Mouse (Mus musculus): ENCODE data around the gene Osm. TPM values are rescaled to one million over a fixed set of nuclear protein-coding genes. Genes with fewer than 3 reads are reported as not detected.

The Osm gene
- polyA plus RNA-seq, 1 experiment from 2014 or later = 0.11 TPM

GRCm38 (mm10) chr11:4251376-4251775 is 15.2 kb downstream of the Osm start:
- H3K4me2 ChIP-seq = no peak overlapping the region
- no peaks in the 10 kb centered on the region for H3K4me1 ChIP-seq (ENCODE audit: control insufficient read depth, insufficient read depth, low read length)
- no peak for ATAC-seq (replicated peaks; ENCODE audit: insufficient number of reproducible peaks, low FRiP score, low TSS enrichment)
- no peak overlapping the region for H3K27ac ChIP-seq (ENCODE audit: low read depth, low read length)
- 78% methylated on average over 3 of the region's 3 CpGs for WGBS (ENCODE audit: insufficient replicate concordance)
- no peak overlapping the region for H3K4me3 ChIP-seq (ENCODE audit: low read depth, low read length)
- no peaks in the 10 kb centered on the region for H3K9me3 ChIP-seq (replicated peaks; ENCODE audit: control insufficient read depth, low read length)
- no peaks in the 10 kb centered on the region for H3K27me3 ChIP-seq (ENCODE audit: control insufficient read depth, insufficient read depth, low read length)
- no peaks in the 10 kb centered on the region for H3K36me3 ChIP-seq (ENCODE audit: control insufficient read depth, insufficient read depth, low read length)
- no peak overlapping the region for H3K9ac ChIP-seq (ENCODE audit: low read depth, low read length)

DNA sequence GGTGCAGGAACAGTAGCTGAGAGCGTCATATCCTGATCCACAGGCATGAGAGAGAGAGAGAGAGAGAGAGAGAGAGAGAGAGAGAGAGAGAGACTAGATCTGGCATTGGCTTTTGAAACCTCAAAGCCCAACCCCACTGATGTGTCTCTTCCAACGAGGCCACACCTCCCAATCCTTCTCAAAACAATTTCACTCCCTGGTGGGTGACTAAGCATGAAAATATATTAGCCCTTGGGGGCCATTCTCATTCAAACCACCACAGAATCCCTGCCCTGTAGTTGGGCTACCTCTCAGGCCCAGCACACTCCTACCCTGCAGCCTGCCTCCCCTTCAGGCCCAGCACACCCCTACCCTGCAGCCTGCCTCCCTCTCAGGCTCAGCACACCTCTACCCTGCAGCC is 16.7 kb downstream of the Osm start:
- Histone ChIP-seq H3K36me3 (ENCODE audit: control insufficient read depth, insufficient read depth, low read length) (no peaks in the 10 kb centered on the region), H3K4me3 (ENCODE audit: low read depth, low read length) (no peak overlapping the region), H3K27me3 (ENCODE audit: control insufficient read depth, insufficient read depth, low read length) (no peaks in the 10 kb centered on the region), H3K9me3 (replicated peaks; ENCODE audit: control insufficient read depth, low read length) (no peaks in the 10 kb centered on the region), H3K27ac (ENCODE audit: low read depth, low read length) (no peak overlapping the region), H3K4me1 (ENCODE audit: control insufficient read depth, insufficient read depth, low read length) (no peaks in the 10 kb centered on the region), H3K9ac (ENCODE audit: low read depth, low read length) (no peak overlapping the region), H3K4me2 (no peak overlapping the region)
- no peak for ATAC-seq (replicated peaks; ENCODE audit: insufficient number of reproducible peaks, low FRiP score, low TSS enrichment)
- 86% methylated on average over 2 of the region's 2 CpGs for WGBS (ENCODE audit: insufficient replicate concordance)

DNA sequence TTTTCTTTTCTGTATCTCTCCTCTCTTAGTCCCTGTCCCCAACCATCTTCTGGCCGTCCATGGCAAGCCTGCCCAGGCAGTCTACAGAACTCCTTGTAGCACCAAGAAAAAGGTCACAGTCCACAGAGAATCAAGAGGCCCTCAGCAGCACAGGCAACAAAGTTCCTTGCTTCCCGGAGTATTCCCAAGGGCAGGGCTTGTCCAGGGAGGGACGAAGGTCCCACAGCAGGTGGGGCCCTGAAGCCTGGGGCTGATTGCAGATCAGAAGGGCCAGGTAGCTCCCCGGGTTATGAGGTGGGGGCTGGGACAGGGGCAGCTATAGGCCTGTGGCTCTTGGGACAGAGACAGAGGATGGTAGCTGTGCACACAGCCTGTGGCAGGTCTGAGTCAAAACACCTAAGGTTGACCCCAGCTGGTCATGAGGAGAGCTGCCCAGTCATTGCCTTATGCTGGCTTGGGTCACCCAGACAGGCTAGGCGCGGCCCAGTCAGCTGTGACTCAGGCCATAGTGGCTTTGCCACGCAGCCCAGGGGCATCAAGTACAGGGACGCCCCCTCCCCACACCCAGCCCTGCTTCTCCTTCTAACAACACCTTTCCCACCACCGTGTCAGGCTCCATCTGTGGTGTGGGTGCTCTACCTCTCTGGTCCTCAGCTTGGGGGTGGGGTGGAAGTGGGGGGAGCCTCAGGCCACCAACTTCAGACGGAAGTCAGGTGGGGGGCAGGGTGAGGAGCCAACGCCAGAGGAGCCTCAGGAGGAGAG is 20.8 kb downstream of the Osm start, which contains the start of gene Lif:
Gene Lif, plus strand, starts transcription at position 712 of the 762 bp plus-strand sequence.
- no peak for ATAC-seq (replicated peaks; ENCODE audit: insufficient number of reproducible peaks, low FRiP score, low TSS enrichment)
- Histone ChIP-seq H3K4me1 (ENCODE audit: control insufficient read depth, insufficient read depth, low read length) (peaks cover 11% of the 10 kb centered on the region), H3K4me2 (no peak within 1 kb of the TSS; the same call in 1 of the 2 replicates), H3K27me3 (ENCODE audit: control insufficient read depth, insufficient read depth, low read length) (no peaks in the 10 kb centered on the region), H3K27ac (ENCODE audit: low read depth, low read length) (no peak within 1 kb of the TSS), H3K4me3 (ENCODE audit: low read depth, low read length) (no peak within 1 kb of the TSS), H3K9me3 (replicated peaks; ENCODE audit: control insufficient read depth, low read length) (no peaks in the 10 kb centered on the region), H3K36me3 (ENCODE audit: control insufficient read depth, insufficient read depth, low read length) (no peaks in the 10 kb centered on the region), H3K9ac (ENCODE audit: low read depth, low read length) (no peak within 1 kb of the TSS)
- 59% methylated on average over 11 of the region's 11 CpGs for WGBS (ENCODE audit: insufficient replicate concordance)

GRCm38 (mm10) chr11:4257756-4258155 is 21.5 kb downstream of the Osm start:
- H3K4me1 ChIP-seq (ENCODE audit: control insufficient read depth, insufficient read depth, low read length) = peaks cover 16% of the 10 kb centered on the region
- no peaks in the 10 kb centered on the region for H3K27me3 ChIP-seq (ENCODE audit: control insufficient read depth, insufficient read depth, low read length)
- no peak overlapping the region for H3K27ac ChIP-seq (ENCODE audit: low read depth, low read length)
- H3K36me3 ChIP-seq (ENCODE audit: control insufficient read depth, insufficient read depth, low read length) = no peaks in the 10 kb centered on the region
- 70% methylated on average over 5 of the region's 5 CpGs for WGBS (ENCODE audit: insufficient replicate concordance)
- no peak overlapping the region for H3K4me3 ChIP-seq (ENCODE audit: low read depth, low read length)
- ATAC-seq (replicated peaks; ENCODE audit: insufficient number of reproducible peaks, low FRiP score, low TSS enrichment) = no peak
- no peaks in the 10 kb centered on the region for H3K9me3 ChIP-seq (replicated peaks; ENCODE audit: control insufficient read depth, low read length)
- H3K9ac ChIP-seq (ENCODE audit: low read depth, low read length) = no peak overlapping the region
- H3K4me2 ChIP-seq = no peak overlapping the region

- ATAC-seq (replicated peaks; ENCODE audit: insufficient number of reproducible peaks, low FRiP score, low TSS enrichment) = 0 out of 2 replicates have a peak, but pooled peaks have one; percentile 31
- no peak overlapping the region for H3K9ac ChIP-seq (ENCODE audit: low read depth, low read length)
- WGBS (ENCODE audit: insufficient replicate concordance) = 2% methylated on average over 7 of the region's 7 CpGs
Observed at GRCm38 (mm10) chr11:4258657-4259082, 22.4 kb downstream of the Osm start.

GRCm38 (mm10) chr11:4260463-4261187 is 24.4 kb downstream of the Osm start:
- ATAC-seq (replicated peaks; ENCODE audit: insufficient number of reproducible peaks, low FRiP score, low TSS enrichment) = no peak
- Histone ChIP-seq H3K36me3 (ENCODE audit: control insufficient read depth, insufficient read depth, low read length) (no peaks in the 10 kb centered on the region), H3K4me2 (no peak overlapping the region), H3K9me3 (replicated peaks; ENCODE audit: control insufficient read depth, low read length) (no peaks in the 10 kb centered on the region), H3K9ac (ENCODE audit: low read depth, low read length) (no peak overlapping the region), H3K4me3 (ENCODE audit: low read depth, low read length) (no peak overlapping the region), H3K27ac (ENCODE audit: low read depth, low read length) (no peak overlapping the region), H3K27me3 (ENCODE audit: control insufficient read depth, insufficient read depth, low read length) (peaks cover 20% of the 10 kb centered on the region), H3K4me1 (ENCODE audit: control insufficient read depth, insufficient read depth, low read length) (peaks cover 22% of the 10 kb centered on the region)
- 50% methylated on average over 14 of the region's 14 CpGs for WGBS (ENCODE audit: insufficient replicate concordance)

More at GRCm38 (mm10) chr11:4258657-4259082, 22.4 kb downstream of the Osm start:
- peak overlapping the region; percentile 57 for H3K4me2 ChIP-seq
- H3K27me3 ChIP-seq (ENCODE audit: control insufficient read depth, insufficient read depth, low read length) = 0 out of 2 replicates have a peak, but pooled peaks cover 3% of the 10 kb centered on the region
- no peak overlapping the region for H3K27ac ChIP-seq (ENCODE audit: low read depth, low read length)
- H3K36me3 ChIP-seq (ENCODE audit: control insufficient read depth, insufficient read depth, low read length) = no peaks in the 10 kb centered on the region
- peak overlapping the region; percentile 11; the same call in 1 of the 2 replicates for H3K4me3 ChIP-seq (ENCODE audit: low read depth, low read length)
- H3K9me3 ChIP-seq (replicated peaks; ENCODE audit: control insufficient read depth, low read length) = no peaks in the 10 kb centered on the region
- H3K4me1 ChIP-seq (ENCODE audit: control insufficient read depth, insufficient read depth, low read length) = peaks cover 22% of the 10 kb centered on the region

- WGBS (ENCODE audit: insufficient replicate concordance) = 50% methylated on average over 7 of the region's 7 CpGs
- H3K36me3 ChIP-seq (ENCODE audit: control insufficient read depth, insufficient read depth, low read length) = no peaks in the 10 kb centered on the region
- H3K27me3 ChIP-seq (ENCODE audit: control insufficient read depth, insufficient read depth, low read length) = peaks cover 25% of the 10 kb centered on the region
- no peak overlapping the region for H3K9ac ChIP-seq (ENCODE audit: low read depth, low read length)
- peaks cover 22% of the 10 kb centered on the region for H3K4me1 ChIP-seq (ENCODE audit: control insufficient read depth, insufficient read depth, low read length)
- ATAC-seq (replicated peaks; ENCODE audit: insufficient number of reproducible peaks, low FRiP score, low TSS enrichment) = no peak
- no peaks in the 10 kb centered on the region for H3K9me3 ChIP-seq (replicated peaks; ENCODE audit: control insufficient read depth, low read length)
- no peak overlapping the region for H3K4me2 ChIP-seq
- H3K27ac ChIP-seq (ENCODE audit: low read depth, low read length) = peak overlapping the region; percentile 10; the same call in 1 of the 2 replicates
- no peak overlapping the region for H3K4me3 ChIP-seq (ENCODE audit: low read depth, low read length)
Observed at GRCm38 (mm10) chr11:4261188-4261494, 24.9 kb downstream of the Osm start.

DNA sequence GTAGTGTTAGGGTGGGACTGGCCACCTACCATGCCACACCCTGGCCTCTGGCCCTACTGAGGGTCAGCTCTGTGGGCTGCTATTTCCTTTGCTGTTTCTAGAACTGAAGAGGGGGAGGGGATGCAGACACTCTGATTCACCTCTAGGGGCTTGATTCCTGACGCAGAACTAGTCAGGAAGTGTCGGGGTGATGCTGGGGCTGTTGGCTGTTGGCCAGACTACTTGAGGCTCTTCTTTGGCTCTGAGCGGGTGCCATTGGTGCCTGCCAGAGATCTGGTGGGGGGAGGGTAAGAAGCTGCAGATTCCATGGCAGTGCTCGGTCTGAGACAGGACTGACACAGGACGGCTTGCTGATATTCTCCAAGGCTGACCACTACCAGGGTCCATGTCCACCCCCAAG is 25.7 kb downstream of the Osm start:
- peaks cover 32% of the 10 kb centered on the region for H3K27me3 ChIP-seq (ENCODE audit: control insufficient read depth, insufficient read depth, low read length)
- no peak overlapping the region for H3K9ac ChIP-seq (ENCODE audit: low read depth, low read length)
- H3K4me2 ChIP-seq = no peak overlapping the region
- peaks cover 23% of the 10 kb centered on the region for H3K4me1 ChIP-seq (ENCODE audit: control insufficient read depth, insufficient read depth, low read length)
- 6% methylated on average over 5 of the region's 5 CpGs for WGBS (ENCODE audit: insufficient replicate concordance)
- H3K9me3 ChIP-seq (replicated peaks; ENCODE audit: control insufficient read depth, low read length) = no peaks in the 10 kb centered on the region
- H3K4me3 ChIP-seq (ENCODE audit: low read depth, low read length) = no peak overlapping the region
- no peaks in the 10 kb centered on the region for H3K36me3 ChIP-seq (ENCODE audit: control insufficient read depth, insufficient read depth, low read length)
- no peak overlapping the region for H3K27ac ChIP-seq (ENCODE audit: low read depth, low read length)
- ATAC-seq (replicated peaks; ENCODE audit: insufficient number of reproducible peaks, low FRiP score, low TSS enrichment) = no peak
